Mouse (Mus musculus): ENCODE results near the gene Opcml. TPM values are rescaled to one million over a fixed set of nuclear protein-coding genes. Genes with fewer than 3 reads are reported as not detected.

Gene Opcml
- polyA plus RNA-seq, 1 experiment from 2014 or later, result 0.02 TPM

- Histone ChIP-seq H3K4me3 (ENCODE audit: low read depth, low read length) (no peak overlapping the region), H3K4me1 (ENCODE audit: insufficient read depth) (no peaks in the 10 kb centered on the region), H3K36me3 (replicated peaks; ENCODE audit: insufficient read depth, low read length) (no peaks in the 10 kb centered on the region), H3K4me2 (ENCODE audit: low read depth, low read length) (no peak overlapping the region), H3K9me3 (ENCODE audit: low read length) (no peaks in the 10 kb centered on the region), H3K27me3 (ENCODE audit: insufficient read depth, low read length) (no peaks in the 10 kb centered on the region), H3K27ac (ENCODE audit: low read depth) (no peak overlapping the region), H3K9ac (replicated peaks) (no peak overlapping the region)
- DNase-seq (no peak), ATAC-seq (no peak)
- TF ChIP-seq CTCF (IDR thresholded peaks at IDR 0.05; ENCODE audit: low read depth) (no peak), EP300 (IDR thresholded peaks at IDR 0.05; ENCODE audit: low read depth) (no peak)
Measured at GRCm38 (mm10) chr9:28065126-28065525, 274.6 kb downstream of the Opcml start.

GRCm38 (mm10) chr9:28080694-28081093 lies 290.1 kb downstream of the Opcml start:
- no peak for TF ChIP-seq CTCF (IDR thresholded peaks at IDR 0.05; ENCODE audit: low read depth)
- no peak for TF ChIP-seq EP300 (IDR thresholded peaks at IDR 0.05; ENCODE audit: low read depth)
- DNase-seq (no peak), ATAC-seq (no peak)
- H3K36me3 ChIP-seq (replicated peaks; ENCODE audit: insufficient read depth, low read length), result no peaks in the 10 kb centered on the region
- H3K9me3 ChIP-seq (ENCODE audit: low read length), result no peaks in the 10 kb centered on the region
- H3K4me1 ChIP-seq (ENCODE audit: insufficient read depth), result no peaks in the 10 kb centered on the region
- H3K27ac ChIP-seq (ENCODE audit: low read depth), result no peak overlapping the region
- no peak overlapping the region for H3K4me3 ChIP-seq (ENCODE audit: low read depth, low read length)
- no peak overlapping the region for H3K4me2 ChIP-seq (ENCODE audit: low read depth, low read length)
- H3K9ac ChIP-seq (replicated peaks), result no peak overlapping the region
- no peaks in the 10 kb centered on the region for H3K27me3 ChIP-seq (ENCODE audit: insufficient read depth, low read length)
- WGBS (ENCODE audit: insufficient replicate concordance), result 55% methylated on average over 4 of the region's 4 CpGs

- 85% methylated on average over 3 of the region's 3 CpGs for WGBS (ENCODE audit: insufficient replicate concordance)
- H3K27me3 ChIP-seq (ENCODE audit: insufficient read depth, low read length), result no peaks in the 10 kb centered on the region
- H3K4me2 ChIP-seq (ENCODE audit: low read depth, low read length), result no peak overlapping the region
- ATAC-seq (no peak), DNase-seq (no peak)
- TF ChIP-seq CTCF (IDR thresholded peaks at IDR 0.05; ENCODE audit: low read depth) (no peak), EP300 (IDR thresholded peaks at IDR 0.05; ENCODE audit: low read depth) (no peak)
- H3K4me3 ChIP-seq (ENCODE audit: low read depth, low read length), result no peak overlapping the region
- H3K36me3 ChIP-seq (replicated peaks; ENCODE audit: insufficient read depth, low read length), result no peaks in the 10 kb centered on the region
- no peaks in the 10 kb centered on the region for H3K9me3 ChIP-seq (ENCODE audit: low read length)
- no peaks in the 10 kb centered on the region for H3K4me1 ChIP-seq (ENCODE audit: insufficient read depth)
- no peak overlapping the region for H3K9ac ChIP-seq (replicated peaks)
- H3K27ac ChIP-seq (ENCODE audit: low read depth), result no peak overlapping the region
Measured at GRCm38 (mm10) chr9:28083754-28084153, 293.2 kb downstream of the Opcml start.

- no peak overlapping the region for H3K27ac ChIP-seq (ENCODE audit: low read depth)
- H3K4me1 ChIP-seq (ENCODE audit: insufficient read depth), result no peaks in the 10 kb centered on the region
- H3K36me3 ChIP-seq (replicated peaks; ENCODE audit: insufficient read depth, low read length), result no peaks in the 10 kb centered on the region
- H3K9ac ChIP-seq (replicated peaks), result no peak overlapping the region
- WGBS (ENCODE audit: insufficient replicate concordance), result 43% methylated on average over 2 of the region's 2 CpGs
- no peak overlapping the region for H3K4me3 ChIP-seq (ENCODE audit: low read depth, low read length)
- no peaks in the 10 kb centered on the region for H3K9me3 ChIP-seq (ENCODE audit: low read length)
- no peak for ATAC-seq
- TF ChIP-seq CTCF (IDR thresholded peaks at IDR 0.05; ENCODE audit: low read depth) (no peak), EP300 (IDR thresholded peaks at IDR 0.05; ENCODE audit: low read depth) (no peak)
- no peak for DNase-seq
- no peaks in the 10 kb centered on the region for H3K27me3 ChIP-seq (ENCODE audit: insufficient read depth, low read length)
- no peak overlapping the region for H3K4me2 ChIP-seq (ENCODE audit: low read depth, low read length)
Measured at GRCm38 (mm10) chr9:28084273-28084726, 293.7 kb downstream of the Opcml start.

- ATAC-seq, result no peak
- DNase-seq, result no peak
- H3K4me1 ChIP-seq (ENCODE audit: insufficient read depth), result no peaks in the 10 kb centered on the region
- H3K4me2 ChIP-seq (ENCODE audit: low read depth, low read length), result no peak overlapping the region
- H3K9me3 ChIP-seq (ENCODE audit: low read length), result no peaks in the 10 kb centered on the region
- no peak overlapping the region for H3K4me3 ChIP-seq (ENCODE audit: low read depth, low read length)
- H3K36me3 ChIP-seq (replicated peaks; ENCODE audit: insufficient read depth, low read length), result no peaks in the 10 kb centered on the region
- no peak overlapping the region for H3K9ac ChIP-seq (replicated peaks)
- WGBS (ENCODE audit: insufficient replicate concordance), result 53% methylated on average over 1 of the region's 1 CpGs
- no peak for TF ChIP-seq CTCF (IDR thresholded peaks at IDR 0.05; ENCODE audit: low read depth)
- no peak for TF ChIP-seq EP300 (IDR thresholded peaks at IDR 0.05; ENCODE audit: low read depth)
- no peak overlapping the region for H3K27ac ChIP-seq (ENCODE audit: low read depth)
- no peaks in the 10 kb centered on the region for H3K27me3 ChIP-seq (ENCODE audit: insufficient read depth, low read length)
Measured at GRCm38 (mm10) chr9:28091395-28091794, 300.8 kb downstream of the Opcml start.

- 70% methylated on average over 4 of the region's 4 CpGs for WGBS (ENCODE audit: insufficient replicate concordance)
- Histone ChIP-seq H3K27me3 (ENCODE audit: insufficient read depth, low read length) (no peaks in the 10 kb centered on the region), H3K9me3 (ENCODE audit: low read length) (no peaks in the 10 kb centered on the region), H3K4me3 (ENCODE audit: low read depth, low read length) (no peak overlapping the region), H3K36me3 (replicated peaks; ENCODE audit: insufficient read depth, low read length) (no peaks in the 10 kb centered on the region), H3K4me1 (ENCODE audit: insufficient read depth) (no peaks in the 10 kb centered on the region), H3K4me2 (ENCODE audit: low read depth, low read length) (no peak overlapping the region), H3K27ac (ENCODE audit: low read depth) (no peak overlapping the region), H3K9ac (replicated peaks) (no peak overlapping the region)
- ATAC-seq (no peak), DNase-seq (no peak)
- TF ChIP-seq EP300 (IDR thresholded peaks at IDR 0.05; ENCODE audit: low read depth) (no peak), CTCF (IDR thresholded peaks at IDR 0.05; ENCODE audit: low read depth) (no peak)
Measured at GRCm38 (mm10) chr9:28094722-28095121, 304.1 kb downstream of the Opcml start.

GRCm38 (mm10) chr9:28096204-28096603 lies 305.6 kb downstream of the Opcml start:
- H3K27ac ChIP-seq (ENCODE audit: low read depth), result no peak overlapping the region
- H3K36me3 ChIP-seq (replicated peaks; ENCODE audit: insufficient read depth, low read length), result no peaks in the 10 kb centered on the region
- no peaks in the 10 kb centered on the region for H3K4me1 ChIP-seq (ENCODE audit: insufficient read depth)
- H3K27me3 ChIP-seq (ENCODE audit: insufficient read depth, low read length), result no peaks in the 10 kb centered on the region
- no peak overlapping the region for H3K4me2 ChIP-seq (ENCODE audit: low read depth, low read length)
- WGBS (ENCODE audit: insufficient replicate concordance), result 71% methylated on average over 2 of the region's 2 CpGs
- H3K9ac ChIP-seq (replicated peaks), result no peak overlapping the region
- no peak for ATAC-seq
- no peaks in the 10 kb centered on the region for H3K9me3 ChIP-seq (ENCODE audit: low read length)
- DNase-seq, result no peak
- no peak overlapping the region for H3K4me3 ChIP-seq (ENCODE audit: low read depth, low read length)
- TF ChIP-seq EP300 (IDR thresholded peaks at IDR 0.05; ENCODE audit: low read depth), result no peak
- no peak for TF ChIP-seq CTCF (IDR thresholded peaks at IDR 0.05; ENCODE audit: low read depth)
